Mouse (Mus musculus) kidney, postnatal 0 days (tissue): Measurements from ENCODE around the gene Fhl1. TPM values are rescaled to one million over a fixed set of nuclear protein-coding genes. Genes with fewer than 3 reads are reported as not detected.

Experiments used
- ATAC-seq: fragments of 200-750 bp; cut with Nextera tagmentation; replicated peaks from 2 replicates; pipeline ENCODE4 v1.8.0; 2017; ENCODE audit warnings: low read depth, moderate number of reproducible peaks, moderate TSS enrichment, moderate library complexity; ENCODE audit not compliant: low FRiP score
- DNase-seq: peaks from one replicate; pipeline ENCODE4 v3.0.0-alpha.2; 2016; ENCODE audit warnings: low spot score
- H3K27ac ChIP-seq: fragments of 300-500 bp; sonication (generic); 2 replicates; pipeline ENCODE4 v1.5.1; 2014; ENCODE audit warnings: mild to moderate bottlenecking
- H3K27me3 ChIP-seq: fragments of 300-500 bp; sonication (generic); 2 replicates; pipeline ENCODE4 v1.6.1; 2014; ENCODE audit warnings: low read length, mixed read lengths; ENCODE audit not compliant: insufficient read depth
- H3K36me3 ChIP-seq: fragments of 300-500 bp; sonication (generic); 2 replicates; pipeline ENCODE4 v1.6.1; 2014; ENCODE audit warnings: low read length, mixed read lengths; ENCODE audit not compliant: insufficient read depth
- H3K4me1 ChIP-seq: fragments of 300-500 bp; sonication (generic); replicated peaks from 2 replicates; pipeline ENCODE4 v1.6.1; 2014; ENCODE audit warnings: antibody characterized with exemption, low read length, mixed read lengths; ENCODE audit not compliant: insufficient read depth
- H3K4me2 ChIP-seq: fragments of 300-500 bp; sonication (generic); 2 replicates; pipeline ENCODE4 v1.6.1; 2014; ENCODE audit warnings: mild to moderate bottlenecking, low read length, moderate library complexity, mixed read lengths
- H3K4me3 ChIP-seq: fragments of 300-500 bp; sonication (generic); replicated peaks from 2 replicates; pipeline ENCODE4 v1.5.1; 2014; ENCODE audit warnings: low read depth, low read length
- H3K9ac ChIP-seq: fragments of 300-500 bp; sonication (generic); 2 replicates; pipeline ENCODE4 v1.6.1; 2014; ENCODE audit warnings: low read depth, low read length
- H3K9me3 ChIP-seq: fragments of 300-500 bp; sonication (generic); replicated peaks from 2 replicates; pipeline ENCODE4 v1.6.1; 2016; ENCODE audit warnings: low read length, inconsistent platforms, mixed read lengths
- CTCF ChIP-seq: IDR thresholded peaks from 2 replicates; pipeline ENCODE4 v1.5.1; 2016; ENCODE audit warnings: antibody characterized with exemption, low read depth, mild to moderate bottlenecking, moderate library complexity
- WGBS: fragments of 180-500 bp; shearing (Covaris S2); extraction: QIAGEN DNeasy Blood & Tissue Kit; methylation state at CpG from one replicate; pipeline ENCODE4 v1.1.7; 2014; 5-methylcytosine and 5-hydroxymethylcytosine counted together
- polyA plus RNA-seq: library from polyadenylated mRNA; unstranded; fragments of >200 nt; fragmentation: Nextera tagmentation; extraction: Ambion mirVana; gene quantifications from 2 replicates; pipeline ENCODE4 v1.2.1, GENCODE M21; 2015

Gene Fhl1
- polyA plus RNA-seq, 1 experiment from 2014 or later, result 93.3 TPM

- Histone ChIP-seq H3K4me2 (no peak overlapping the region), H3K27ac (no peak overlapping the region), H3K27me3 (no peaks in the 10 kb centered on the region), H3K9ac (no peak overlapping the region), H3K9me3 (no peaks in the 10 kb centered on the region), H3K36me3 (no peaks in the 10 kb centered on the region), H3K4me1 (no peaks in the 10 kb centered on the region), H3K4me3 (no peak overlapping the region)
- peak; percentile 27 for DNase-seq
- no peak for ATAC-seq
- peak; percentile 78 for TF ChIP-seq CTCF
Measured at GRCm38 (mm10) chrX:56839369-56839768, 107.8 kb downstream of the Fhl1 start.

GRCm38 (mm10) chrX:56841255-56841654 is 109.7 kb downstream of the Fhl1 start:
- peak; percentile 46; the same call in 1 of the 2 replicates for TF ChIP-seq CTCF
- Histone ChIP-seq H3K27ac (no peak overlapping the region), H3K9ac (no peak overlapping the region), H3K4me3 (no peak overlapping the region), H3K27me3 (no peaks in the 10 kb centered on the region), H3K9me3 (no peaks in the 10 kb centered on the region), H3K4me1 (no peaks in the 10 kb centered on the region), H3K36me3 (no peaks in the 10 kb centered on the region), H3K4me2 (no peak overlapping the region)
- WGBS, result 67% methylated on average over 5 of the region's 5 CpGs
- DNase-seq (peak; percentile 3), ATAC-seq (no peak)

Other genes with a start within 250 kb of the Fhl1 start
- not detected in 2 replicates for gene Gm10477, start 207.0 kb upstream of the Fhl1 start, polyA plus RNA-seq
- gene Gm648, start 182.2 kb upstream of the Fhl1 start, polyA plus RNA-seq, result not detected in 2 replicates
- 20.4 and 21.8 TPM in 2 replicates for gene Mmgt1, start 133.7 kb upstream of the Fhl1 start, polyA plus RNA-seq
- 10.9 and 11.1 TPM in 2 replicates for gene Slc9a6, start 122.0 kb upstream of the Fhl1 start, polyA plus RNA-seq
- 2.6 and 3.0 TPM in 2 replicates for gene Map7d3, start 90.5 kb downstream of the Fhl1 start, polyA plus RNA-seq
- gene Adgrg4, start 138.4 kb downstream of the Fhl1 start, polyA plus RNA-seq, result 0.04 TPM in 1 of 2 replicates, not detected in the other